Mouse (Mus musculus) olfactory bulb, adult 2 months (tissue): Measurements from ENCODE around the gene Ism1.

Source experiments
- CTCF ChIP-seq: fragments of 200-500 bp; IDR thresholded peaks from 2 replicates; pipeline ENCODE4 v1.5.1; 2012; ENCODE audit warnings: low read depth, mild to moderate bottlenecking, low read length, moderate library complexity; ENCODE audit not compliant: insufficient read depth
- POLR2A ChIP-seq: fragments of 200-500 bp; IDR thresholded peaks from 2 replicates; pipeline ENCODE4 v1.6.1; 2012; ENCODE audit warnings: mild to moderate bottlenecking, low read depth, low read length, moderate library complexity; ENCODE audit not compliant: insufficient read depth

- no peak for TF ChIP-seq CTCF
- no peak for TF ChIP-seq POLR2A
These were observed 4.6 kb downstream of the Ism1 start for GRCm38 (mm10) chr2:139682540-139682939.
